In the genomic region with DNA sequence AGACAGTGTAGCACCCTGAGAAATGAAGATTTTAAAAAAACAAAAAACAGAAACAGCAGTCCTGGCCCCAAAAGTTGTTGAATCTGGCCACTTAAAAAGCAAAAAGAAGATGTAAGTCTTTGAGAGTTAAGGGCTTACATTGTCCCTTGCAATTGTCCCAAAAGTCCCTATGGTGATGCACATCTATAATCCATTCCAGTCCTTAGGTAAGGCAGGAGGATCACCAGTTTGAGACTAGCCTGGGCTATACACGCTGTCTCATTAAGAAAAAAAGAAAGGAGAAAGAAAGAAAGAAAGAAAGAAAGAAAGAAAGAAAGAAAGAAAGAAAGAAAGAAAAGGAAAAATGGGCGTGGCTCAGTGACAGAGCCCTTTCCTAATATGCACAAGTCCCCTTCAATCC, we compare ENCODE assay signal across 8 mouse cellular contexts. TPM values are rescaled to one million over a fixed set of nuclear protein-coding genes. Genes with fewer than 3 reads are reported as not detected.
DNase-seq lines count a peak whose midpoint lies in the region; ATAC-seq and TF ChIP-seq lines count a peak whose summit lies in the region.

No protein-coding gene starts in this region.

- 0 out of 2 replicates have a peak, but pooled peaks have one; percentile 23 for ATAC-seq in heart, embryonic 11.5 days (replicated peaks; ENCODE audit: insufficient number of reproducible peaks, low FRiP score, low TSS enrichment)
- no peak for ATAC-seq in G1E (ENCODE audit: extremely low read depth, insufficient number of reproducible peaks, low FRiP score, poor library complexity, severe bottlenecking)
- no peak for ATAC-seq in monocyte, adult 5-6 weeks (replicated peaks; ENCODE audit: insufficient number of reproducible peaks, low FRiP score, low TSS enrichment, poor library complexity, severe bottlenecking)

- H3K9ac ChIP-seq in heart, embryonic 11.5 days (ENCODE audit: low read depth, low read length), result no peak overlapping the region

- H3K9me3 ChIP-seq in heart, embryonic 11.5 days (replicated peaks; ENCODE audit: control insufficient read depth, low read length), result no peaks in the 10 kb centered on the region
- no peaks in the 10 kb centered on the region for H3K9me3 ChIP-seq in G1E (replicated peaks)
- H3K9me3 ChIP-seq in hindbrain, embryonic 10.5 days, result no peaks in the 10 kb centered on the region

- H3K27me3 ChIP-seq in heart, embryonic 11.5 days (ENCODE audit: control insufficient read depth, insufficient read depth, low read length), result peaks cover 19% of the 10 kb centered on the region; the same call in 1 of the 2 replicates
- H3K27me3 ChIP-seq in G1E (ENCODE audit: insufficient read depth, low read length), result no peaks in the 10 kb centered on the region
- peaks cover 6% of the 10 kb centered on the region; the same call in 1 of the 2 replicates for H3K27me3 ChIP-seq in hindbrain, embryonic 10.5 days (ENCODE audit: insufficient read depth, poor library complexity, severe bottlenecking)

- H3K79me2 ChIP-seq in macrophage (ENCODE audit: inconsistent target), result peaks cover 96% of the 10 kb centered on the region

- H3K27ac ChIP-seq in heart, embryonic 11.5 days (ENCODE audit: low read depth, low read length), result peak overlapping the region; percentile 1; the same call in 1 of the 2 replicates
- peak overlapping the region; percentile 84 for H3K27ac ChIP-seq in hindbrain, embryonic 10.5 days
- H3K27ac ChIP-seq in macrophage, result peak overlapping the region; percentile 77

- peak overlapping the region; percentile 44 for H3K4me3 ChIP-seq in heart, embryonic 11.5 days (ENCODE audit: low read depth, low read length)
- H3K4me3 ChIP-seq in G1E (ENCODE audit: low read depth, low read length) (peak overlapping the region; percentile 69; the same call in 1 of the 2 replicates), macrophage (ENCODE audit: inconsistent target) (peak overlapping the region; percentile 20; the same call in 1 of the 2 replicates)
- peak overlapping the region; percentile 54 for H3K4me3 ChIP-seq in hindbrain, embryonic 10.5 days

- H3K4me1 ChIP-seq in heart, embryonic 11.5 days (ENCODE audit: control insufficient read depth, insufficient read depth, low read length), result peaks cover 32% of the 10 kb centered on the region
- H3K4me1 ChIP-seq in G1E (ENCODE audit: insufficient read depth, low read depth, low read length), result peaks cover 28% of the 10 kb centered on the region
- H3K4me1 ChIP-seq in hindbrain, embryonic 10.5 days (replicated peaks), result peaks cover 55% of the 10 kb centered on the region

- H3K4me2 ChIP-seq in heart, embryonic 11.5 days, result peak overlapping the region; percentile 68

- TF ChIP-seq CTCF in G1E (IDR thresholded peaks at IDR 0.05; ENCODE audit: low read depth, low read length), result no peak

- no peak for DNase-seq in heart, adult 11 months
- DNase-seq in G1E (ENCODE audit: low spot score), result no peak
- no peak for DNase-seq in hindbrain, embryonic 10.5 days (ENCODE audit: low spot score)
- DNase-seq in layer of hippocampus, adult 9-10 months (ENCODE audit: low spot score), result no peak
- DNase-seq in ovary, postnatal 36 days (ENCODE audit: low spot score), result no peak

- 26% methylated on average over 2 of the region's 2 CpGs for WGBS in heart, embryonic 11.5 days (ENCODE audit: insufficient replicate concordance)
- 18% methylated on average over 2 of the region's 2 CpGs for WGBS in hindbrain, embryonic 10.5 days
- 26% methylated on average over 2 of the region's 2 CpGs for WGBS in macrophage (ENCODE audit: missing documents)

- no peaks in the 10 kb centered on the region for H3K36me3 ChIP-seq in heart, embryonic 11.5 days (ENCODE audit: control insufficient read depth, insufficient read depth, low read length)
- H3K36me3 ChIP-seq in G1E (replicated peaks) (peaks cover 66% of the 10 kb centered on the region), macrophage (ENCODE audit: inconsistent target) (peaks cover 7% of the 10 kb centered on the region; the same call in 1 of the 2 replicates)
- H3K36me3 ChIP-seq in hindbrain, embryonic 10.5 days, result no peaks in the 10 kb centered on the region

RNA-seq across cellular contexts. Expression of a gene that starts 34.4 kb away (rescaled TPM):
- polyA plus RNA-seq in heart, embryonic 11.5 days (2014; fragmentation: Nextera tagmentation; extraction: Ambion mirVana), result 3.2 and 4.0 TPM in 2 replicates
- total RNA-seq in G1E (2014; fragmentation: Nextera tagmentation) (17.2 and 17.8 TPM in 2 replicates), G1E (2017) (12.8 and 14.6 TPM in 2 replicates)
- polyA plus RNA-seq in G1E (2012) (13.5 and 16.9 TPM in 2 replicates), macrophage (2018) (43.7 to 63.0 TPM (median 46.1 TPM) in 3 replicates)
- 3.7 and 4.2 TPM in 2 replicates for polyA plus RNA-seq in hindbrain, embryonic 10.5 days (2016; fragmentation: Nextera tagmentation; extraction: Ambion mirVana)
- 1,000 to 10,000 TPM in 4 of 26 experiments, 100 to 1,000 TPM in 22; 236 to 1,218 (median 566) TPM for total RNA-seq in macrophage (2018; cell fraction: chromatin; rRNA removed)
- total RNA-seq in macrophage (2018; cell fraction: cytosol; rRNA removed), result 100 to 1,000 TPM in 10 of 26 experiments, 10 to 100 TPM in 16; 60.5 to 237 (median 89.4) TPM
- total RNA-seq in macrophage (2018; cell fraction: nucleus; rRNA removed), result 100 to 1,000 TPM; 208 to 665 (median 325) TPM
- total RNA-seq in monocyte, adult 5-6 weeks (2017), result 32.2 to 77.3 TPM (median 38.3 TPM) in 3 replicates

Comparison
In these comparisons a context has a peak if more than half of its experiments do, and no peak if none do; other contexts are left out.
1. H3K27ac ChIP-seq: peak in every context shown above with its lines; median percentile 84 in hindbrain, embryonic 10.5 days; 77 in macrophage; 1 in heart, embryonic 11.5 days.